Mouse (Mus musculus) erythroblast, embryonic 14.5 days (primary cell): ENCODE measurements around the gene 4930402H24Rik.

ENCODE experiments used
- GATA1 ChIP-seq: IDR thresholded peaks from 2 replicates; pipeline ENCODE4 v1.6.1; 2012; ENCODE audit warnings: low read length, inconsistent platforms, mixed read lengths
- TAL1 ChIP-seq: IDR thresholded peaks from 3 replicates; pipeline ENCODE4 v1.6.1; 2012; ENCODE audit warnings: low read length, inconsistent platforms, mixed read lengths

GRCm38 (mm10) chr2:130705178-130705577 lies 201.0 kb downstream of the 4930402H24Rik start:
- TF ChIP-seq GATA1 (no peak), TAL1 (no peak)
